Mouse (Mus musculus): Measurements from ENCODE around the gene Ino80.

DNA sequence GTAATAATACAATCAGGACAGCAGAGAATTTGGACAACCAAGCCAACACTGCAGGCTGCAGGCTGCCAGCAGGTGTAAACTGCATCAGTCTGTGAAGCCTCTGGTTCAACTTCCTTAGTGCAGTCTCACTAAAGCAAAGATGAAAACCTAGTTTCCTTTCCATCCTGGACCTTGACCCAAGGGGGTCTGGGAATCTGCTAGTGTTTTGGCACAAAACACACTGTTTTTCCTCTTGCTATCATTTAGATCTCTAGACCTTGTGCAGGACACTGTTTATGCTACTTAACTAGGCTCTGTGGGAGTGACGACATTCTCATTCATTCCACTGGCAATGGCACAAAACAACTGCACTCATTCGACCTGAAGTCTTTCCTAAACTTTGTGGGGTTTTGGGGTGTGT, 65.8 kb downstream of the Ino80 start:
- TF ChIP-seq CTCF (IDR thresholded peaks at IDR 0.05; ENCODE audit: extremely low read depth, insufficient read length, insufficient replicate concordance, low read depth, low read length): no peak
- no peak for TF ChIP-seq POLR2A (IDR thresholded peaks at IDR 0.05; ENCODE audit: low read depth, low read length)

Data from small intestine, adult 2 months (tissue).